Mouse (Mus musculus) ES-E14 (cell line): Measurements from ENCODE around the gene Zfp385a.

ENCODE experiments used
- CHD2 ChIP-seq: IDR thresholded peaks from 2 replicates; pipeline ENCODE4 v1.6.1; 2014; ENCODE audit warnings: mild to moderate bottlenecking, low read depth, low read length, inconsistent platforms
- MAFK ChIP-seq: IDR thresholded peaks from 2 replicates; pipeline ENCODE4 v1.6.1; 2014; ENCODE audit warnings: mild to moderate bottlenecking, low read depth, low read length, inconsistent platforms; ENCODE audit not compliant: insufficient read depth
- ZNF384 ChIP-seq: IDR thresholded peaks from 2 replicates; pipeline ENCODE4 v1.6.1; 2012; ENCODE audit warnings: low read depth, low read length, inconsistent platforms

- TF ChIP-seq CHD2 (no peak), MAFK (no peak), ZNF384 (no peak)
Observed at GRCm38 (mm10) chr15:103378665-103379356, 38.9 kb upstream of the Zfp385a start.
